Mouse (Mus musculus) liver, adult 2 months (tissue): ENCODE results near the gene Ift46. TPM values are rescaled to one million over a fixed set of nuclear protein-coding genes. Genes with fewer than 3 reads are reported as not detected.

Experiments used
- DNase-seq: peaks from one replicate; pipeline ENCODE4 v3.0.0-alpha.2; 2011; ENCODE audit warnings: low read depth, low spot score; ENCODE audit errors: extremely low read depth
- H3K27ac ChIP-seq: fragments of 200-500 bp; replicated peaks from 2 replicates; pipeline ENCODE4 v1.5.1; 2012; ENCODE audit warnings: low read depth, mild to moderate bottlenecking, control low read depth, inconsistent platforms, low read length; ENCODE audit not compliant: insufficient read depth
- H3K27me3 ChIP-seq: fragments of 200-500 bp; 2 replicates; pipeline ENCODE4 v1.6.1; 2012; ENCODE audit warnings: mild to moderate bottlenecking, moderate library complexity, low read length, inconsistent platforms; ENCODE audit not compliant: control insufficient read depth, insufficient read depth
- H3K36me3 ChIP-seq: fragments of 200-500 bp; 2 replicates; pipeline ENCODE4 v1.6.1; 2012; ENCODE audit warnings: low read length, inconsistent platforms; ENCODE audit not compliant: control insufficient read depth, insufficient read depth
- H3K4me1 ChIP-seq: fragments of 200-500 bp; 2 replicates; pipeline ENCODE4 v1.6.1; 2011; ENCODE audit warnings: low read length; ENCODE audit not compliant: control insufficient read depth, insufficient read depth
- H3K4me3 ChIP-seq: fragments of 200-500 bp; 2 replicates; pipeline ENCODE4 v1.5.1; 2011; ENCODE audit warnings: low read depth, mild to moderate bottlenecking, control low read depth, low read length, moderate library complexity; ENCODE audit not compliant: insufficient read depth
- H3K79me2 ChIP-seq: fragments of 200-500 bp; 2 replicates; pipeline ENCODE4 v1.6.1; 2012; ENCODE audit warnings: inconsistent platforms, mild to moderate bottlenecking, low read length, moderate library complexity; ENCODE audit not compliant: control insufficient read depth, insufficient read depth
- H3K9ac ChIP-seq: fragments of 200-500 bp; 2 replicates; pipeline ENCODE4 v1.6.1; 2012; ENCODE audit warnings: low read depth, mild to moderate bottlenecking, control low read depth, inconsistent platforms, low read length
- CTCF ChIP-seq: fragments of 200-500 bp; IDR thresholded peaks from 2 replicates; pipeline ENCODE4 v1.5.1; 2011; ENCODE audit warnings: low read depth, low read length, control low read depth
- POLR2A ChIP-seq: fragments of 200-500 bp; IDR thresholded peaks from 2 replicates; pipeline ENCODE4 v1.6.1; 2011; ENCODE audit warnings: low read length, control low read depth; ENCODE audit not compliant: insufficient read depth; ENCODE audit errors: extremely low read depth
- WGBS: fragments of 180-500 bp; shearing (Covaris S2); methylation state at CpG from one replicate; pipeline ENCODE4 v1.1.7; 2018; 5-methylcytosine and 5-hydroxymethylcytosine counted together
- polyA plus RNA-seq: library from polyadenylated mRNA; depleted of rRNA; stranded (reverse); fragments of >200 nt; gene quantifications from 2 replicates; pipeline ENCODE4 v1.2.3, GENCODE M21; 2012
- total RNA-seq: library from RNA; depleted of rRNA; stranded (reverse); fragments of >200 nt; gene quantifications from 2 replicates; pipeline ENCODE4 v1.2.3, GENCODE M21; 2014

The Ift46 gene
- total and polyA plus RNA-seq, 2 experiments = 33.2 to 33.5 TPM

- H3K27ac ChIP-seq = no peak overlapping the region
- peaks cover 9% of the 10 kb centered on the region for H3K4me1 ChIP-seq
- TF ChIP-seq CTCF (no peak), POLR2A (no peak)
- H3K9ac ChIP-seq = no peak overlapping the region
- peak; percentile 73 for DNase-seq
- H3K36me3 ChIP-seq = no peaks in the 10 kb centered on the region
- no peak overlapping the region for H3K4me3 ChIP-seq
- H3K27me3 ChIP-seq = no peaks in the 10 kb centered on the region
- no peaks in the 10 kb centered on the region for H3K79me2 ChIP-seq
- 43% methylated on average over 10 of the region's 10 CpGs for WGBS
These were observed 41.1 kb upstream of the Ift46 start for GRCm38 (mm10) chr9:44726431-44727146.

GRCm38 (mm10) chr9:44727441-44727840, 40.3 kb upstream of the Ift46 start:
- H3K27ac ChIP-seq = no peak overlapping the region
- H3K27me3 ChIP-seq = no peaks in the 10 kb centered on the region
- DNase-seq = no peak
- no peak overlapping the region for H3K4me3 ChIP-seq
- H3K36me3 ChIP-seq = no peaks in the 10 kb centered on the region
- peaks cover 6% of the 10 kb centered on the region for H3K4me1 ChIP-seq
- no peak overlapping the region for H3K9ac ChIP-seq
- WGBS = 87% methylated on average over 5 of the region's 5 CpGs
- TF ChIP-seq POLR2A = no peak
- no peak for TF ChIP-seq CTCF
- no peaks in the 10 kb centered on the region for H3K79me2 ChIP-seq

GRCm38 (mm10) chr9:44732130-44732549, 35.6 kb upstream of the Ift46 start:
- Histone ChIP-seq H3K4me1 (peaks cover 3% of the 10 kb centered on the region; the same call in 1 of the 2 replicates), H3K27me3 (peaks cover 8% of the 10 kb centered on the region; the same call in 1 of the 2 replicates), H3K36me3 (no peaks in the 10 kb centered on the region), H3K9ac (no peak overlapping the region), H3K27ac (no peak overlapping the region), H3K4me3 (no peak overlapping the region), H3K79me2 (no peaks in the 10 kb centered on the region)
- DNase-seq = no peak
- whole genome bisulfite sequencing = 81% methylated on average over 5 of the region's 5 CpGs
- TF ChIP-seq POLR2A (no peak), CTCF (no peak)

GRCm38 (mm10) chr9:44732921-44733530, 34.7 kb upstream of the Ift46 start:
- Histone ChIP-seq H3K4me3 (no peak overlapping the region), H3K4me1 (peaks cover 3% of the 10 kb centered on the region; the same call in 1 of the 2 replicates), H3K9ac (peak overlapping the region; percentile 77; the same call in 1 of the 2 replicates), H3K36me3 (no peaks in the 10 kb centered on the region), H3K27me3 (peaks cover 8% of the 10 kb centered on the region; the same call in 1 of the 2 replicates), H3K27ac (peak overlapping the region; percentile 38), H3K79me2 (no peaks in the 10 kb centered on the region)
- 75% methylated on average over 12 of the region's 12 CpGs for WGBS
- TF ChIP-seq POLR2A = no peak
- TF ChIP-seq CTCF = no peak
- no peak for DNase-seq

GRCm38 (mm10) chr9:44733671-44734523, 33.8 kb upstream of the Ift46 start:
- DNase-seq = no peak
- H3K79me2 ChIP-seq = no peaks in the 10 kb centered on the region
- H3K9ac ChIP-seq = peak overlapping the region; percentile 77
- H3K27me3 ChIP-seq = peaks cover 8% of the 10 kb centered on the region; the same call in 1 of the 2 replicates
- WGBS = 8% methylated on average over 79 of the region's 79 CpGs
- H3K4me3 ChIP-seq = peak overlapping the region; percentile 64
- no peaks in the 10 kb centered on the region for H3K36me3 ChIP-seq
- H3K27ac ChIP-seq = peak overlapping the region; percentile 38
- TF ChIP-seq POLR2A (no peak), CTCF (no peak)
- H3K4me1 ChIP-seq = peaks cover 3% of the 10 kb centered on the region; the same call in 1 of the 2 replicates
